13 mouse cellular contexts compared by ENCODE assay signal in genomic region chr7:29257368-29257767, GRCm38 (mm10). TPM values are rescaled to one million over a fixed set of nuclear protein-coding genes. Genes with fewer than 3 reads are reported as not detected.
A peak's percentile ranks its signal among the peaks of the same experiment; 100 is the strongest.
DNase-seq lines count a peak whose midpoint lies in the region; ATAC-seq and TF ChIP-seq lines count a peak whose summit lies in the region.
"Had no signal": no experiment of that assay in that cellular context is flagged by ENCODE, and none has a peak within 500 bp of the region (broad histone marks: within the 10 kb centered on the region; RNA-seq: fewer than 3 reads in every experiment).

No protein-coding gene starts in this region.

- H3K9me3 ChIP-seq in embryonic facial prominence, embryonic 15.5 days (replicated peaks): no peaks in the 10 kb centered on the region
- no peaks in the 10 kb centered on the region for H3K9me3 ChIP-seq in embryonic facial prominence, embryonic 10.5 days
- H3K9me3 ChIP-seq in limb, embryonic 15.5 days: no peaks in the 10 kb centered on the region
- H3K9me3 ChIP-seq in limb, embryonic 10.5 days (replicated peaks): no peaks in the 10 kb centered on the region
- no peaks in the 10 kb centered on the region for H3K9me3 ChIP-seq in forebrain, embryonic 14.5 days (replicated peaks; ENCODE audit: control insufficient read depth, low read length)
- H3K9me3 ChIP-seq: limb, embryonic 12.5 days had no signal

- WGBS in embryonic facial prominence, embryonic 15.5 days: 80% methylated on average over 1 of the region's 1 CpGs
- WGBS in embryonic facial prominence, embryonic 10.5 days: 83% methylated on average over 1 of the region's 1 CpGs
- 73% methylated on average over 1 of the region's 1 CpGs for WGBS in limb, embryonic 15.5 days
- 100% methylated on average over 1 of the region's 1 CpGs for WGBS in limb, embryonic 10.5 days
- WGBS in forebrain, embryonic 14.5 days: 90% methylated on average over 1 of the region's 1 CpGs

- peak overlapping the region; percentile 34 for H3K27ac ChIP-seq in embryonic facial prominence, embryonic 15.5 days (replicated peaks)
- H3K27ac ChIP-seq in embryonic facial prominence, embryonic 10.5 days (replicated peaks): no peak overlapping the region
- 0 out of 2 replicates have a peak overlapping the region, but pooled peaks have one; percentile 8 for H3K27ac ChIP-seq in limb, embryonic 15.5 days
- H3K27ac ChIP-seq in limb, embryonic 10.5 days: no peak overlapping the region
- H3K27ac ChIP-seq in forebrain, embryonic 14.5 days (ENCODE audit: low read depth, low read length): no peak overlapping the region
- no peak overlapping the region for H3K27ac ChIP-seq in layer of hippocampus, adult 2 months
- H3K27ac ChIP-seq: hindbrain, embryonic 14.5 days; limb, embryonic 12.5 days had no signal

- H3K4me3 ChIP-seq in embryonic facial prominence, embryonic 15.5 days (replicated peaks): no peak overlapping the region
- no peak overlapping the region for H3K4me3 ChIP-seq in embryonic facial prominence, embryonic 10.5 days
- H3K4me3 ChIP-seq in limb, embryonic 15.5 days: no peak overlapping the region
- no peak overlapping the region for H3K4me3 ChIP-seq in limb, embryonic 10.5 days
- H3K4me3 ChIP-seq in forebrain, embryonic 14.5 days (ENCODE audit: low read depth, low read length): no peak overlapping the region
- no peak overlapping the region for H3K4me3 ChIP-seq in layer of hippocampus, adult 2 months
- H3K4me3 ChIP-seq: limb, embryonic 12.5 days had no signal

- H3K9ac ChIP-seq in embryonic facial prominence, embryonic 15.5 days: no peak overlapping the region
- H3K9ac ChIP-seq in limb, embryonic 15.5 days: no peak overlapping the region
- no peak overlapping the region for H3K9ac ChIP-seq in forebrain, embryonic 14.5 days (ENCODE audit: low read length)
- H3K9ac ChIP-seq: hindbrain, embryonic 14.5 days; limb, embryonic 12.5 days had no signal

- no peaks in the 10 kb centered on the region for H3K27me3 ChIP-seq in embryonic facial prominence, embryonic 15.5 days
- H3K27me3 ChIP-seq in embryonic facial prominence, embryonic 10.5 days (replicated peaks; ENCODE audit: low read depth, poor library complexity, severe bottlenecking): no peaks in the 10 kb centered on the region
- H3K27me3 ChIP-seq in limb, embryonic 15.5 days: no peaks in the 10 kb centered on the region
- no peaks in the 10 kb centered on the region for H3K27me3 ChIP-seq in limb, embryonic 10.5 days (ENCODE audit: low read depth, poor library complexity, severe bottlenecking)
- H3K27me3 ChIP-seq in forebrain, embryonic 14.5 days (replicated peaks; ENCODE audit: control insufficient read depth, insufficient read depth, low read length): no peaks in the 10 kb centered on the region
- H3K27me3 ChIP-seq: limb, embryonic 12.5 days had no signal

- H3K36me3 ChIP-seq in embryonic facial prominence, embryonic 15.5 days: no peaks in the 10 kb centered on the region
- H3K36me3 ChIP-seq in embryonic facial prominence, embryonic 10.5 days (replicated peaks): peaks cover 14% of the 10 kb centered on the region
- no peaks in the 10 kb centered on the region; the same call in none of the 2 replicates for H3K36me3 ChIP-seq in limb, embryonic 15.5 days
- H3K36me3 ChIP-seq in limb, embryonic 10.5 days: 0 out of 2 replicates have a peak, but pooled peaks cover 5% of the 10 kb centered on the region
- 0 out of 2 replicates have a peak, but pooled peaks cover 2% of the 10 kb centered on the region for H3K36me3 ChIP-seq in forebrain, embryonic 14.5 days (ENCODE audit: control insufficient read depth, insufficient read depth, low read length)

- H3K4me2 ChIP-seq in embryonic facial prominence, embryonic 15.5 days (replicated peaks): no peak overlapping the region
- no peak overlapping the region for H3K4me2 ChIP-seq in limb, embryonic 15.5 days
- H3K4me2 ChIP-seq in forebrain, embryonic 14.5 days (ENCODE audit: low read length): no peak overlapping the region
- H3K4me2 ChIP-seq: hindbrain, embryonic 14.5 days; limb, embryonic 12.5 days had no signal

- no peak for ATAC-seq in embryonic facial prominence, embryonic 15.5 days (ENCODE audit: insufficient number of reproducible peaks, low FRiP score, low TSS enrichment, low read depth)
- ATAC-seq in limb, embryonic 15.5 days (ENCODE audit: insufficient number of reproducible peaks, low FRiP score, low TSS enrichment, low read depth): no peak
- no peak for ATAC-seq in forebrain, embryonic 14.5 days

- TF ChIP-seq CTCF in layer of hippocampus, adult 2 months (conservative IDR thresholded peaks at IDR 0.05): no peak

- DNase-seq in embryonic facial prominence, embryonic 10.5 days (ENCODE audit: low spot score): no peak
- no peak for DNase-seq in limb, embryonic 10.5 days (ENCODE audit: low spot score)
- DNase-seq in kidney, postnatal 10 days: peak; percentile 69
- peak; percentile 91 for DNase-seq in lung, postnatal 25 days (ENCODE audit: low spot score)
- DNase-seq in forebrain, embryonic 14.5 days (ENCODE audit: low spot score): no peak
- DNase-seq in layer of hippocampus, adult 2 months (ENCODE audit: low spot score in 2 of 2): no peak
- DNase-seq: B cell, adult 2 months; thymus, adult 2 months had no signal

- peaks cover 23% of the 10 kb centered on the region for H3K4me1 ChIP-seq in embryonic facial prominence, embryonic 15.5 days
- H3K4me1 ChIP-seq in embryonic facial prominence, embryonic 10.5 days: peaks cover 56% of the 10 kb centered on the region
- H3K4me1 ChIP-seq in limb, embryonic 15.5 days: peaks cover 12% of the 10 kb centered on the region
- peaks cover 50% of the 10 kb centered on the region for H3K4me1 ChIP-seq in limb, embryonic 10.5 days
- peaks cover 7% of the 10 kb centered on the region for H3K4me1 ChIP-seq in forebrain, embryonic 14.5 days (ENCODE audit: control insufficient read depth, insufficient read depth, low read length)

RNA-seq across cellular contexts. Expression of gene 2200002D01Rik, which starts 9.1 kb away (rescaled TPM):
- 11.5 and 12.2 TPM in 2 replicates for polyA plus RNA-seq in embryonic facial prominence, embryonic 15.5 days (2015; fragmentation: Nextera tagmentation; extraction: Ambion mirVana)
- 4.4 and 4.6 TPM in 2 replicates for polyA plus RNA-seq in embryonic facial prominence, embryonic 10.5 days (2016; fragmentation: Nextera tagmentation; extraction: Ambion mirVana)
- 13.0 and 14.2 TPM in 2 replicates for polyA plus RNA-seq in limb, embryonic 15.5 days (2015; fragmentation: Nextera tagmentation; extraction: Ambion mirVana)
- polyA plus RNA-seq in limb, embryonic 10.5 days (2016; fragmentation: Nextera tagmentation; extraction: Ambion mirVana): 2.6 and 3.4 TPM in 2 replicates
- polyA plus RNA-seq in forebrain, embryonic 14.5 days (2014; fragmentation: Nextera tagmentation; extraction: Ambion mirVana): 0.37 and 1.2 TPM in 2 replicates
- total RNA-seq in layer of hippocampus, adult 2 months (2021): under 1 TPM in 1 of 2 experiments, not detected in 1; 0.36 TPM
- total RNA-seq: granulocyte monocyte progenitor cell, adult 5-6 weeks had no signal

RNA-seq across cellular contexts. Expression of gene Yif1b, which starts 19.2 kb away (rescaled TPM):
- polyA plus RNA-seq in embryonic facial prominence, embryonic 15.5 days (2015; fragmentation: Nextera tagmentation; extraction: Ambion mirVana): 121 TPM in 2 replicates
- polyA plus RNA-seq in embryonic facial prominence, embryonic 10.5 days (2016; fragmentation: Nextera tagmentation; extraction: Ambion mirVana): 100 and 102 TPM in 2 replicates
- 137 and 141 TPM in 2 replicates for polyA plus RNA-seq in limb, embryonic 15.5 days (2015; fragmentation: Nextera tagmentation; extraction: Ambion mirVana)
- polyA plus RNA-seq in limb, embryonic 10.5 days (2016; fragmentation: Nextera tagmentation; extraction: Ambion mirVana): 99.8 and 103 TPM in 2 replicates
- polyA plus RNA-seq in forebrain, embryonic 14.5 days (2014; fragmentation: Nextera tagmentation; extraction: Ambion mirVana): 88.2 and 96.2 TPM in 2 replicates
- 10 to 100 TPM; 40.7 to 42.9 TPM for total RNA-seq in layer of hippocampus, adult 2 months (2021)

RNA-seq across cellular contexts. Expression of gene Spint2, which starts 24.3 kb away (rescaled TPM):
- polyA plus RNA-seq in embryonic facial prominence, embryonic 15.5 days (2015; fragmentation: Nextera tagmentation; extraction: Ambion mirVana): 212 and 261 TPM in 2 replicates
- polyA plus RNA-seq in embryonic facial prominence, embryonic 10.5 days (2016; fragmentation: Nextera tagmentation; extraction: Ambion mirVana): 75.5 and 79.3 TPM in 2 replicates
- polyA plus RNA-seq in limb, embryonic 15.5 days (2015; fragmentation: Nextera tagmentation; extraction: Ambion mirVana): 187 and 194 TPM in 2 replicates
- polyA plus RNA-seq in limb, embryonic 10.5 days (2016; fragmentation: Nextera tagmentation; extraction: Ambion mirVana): 58.8 and 71.8 TPM in 2 replicates
- 46.6 and 51.3 TPM in 2 replicates for polyA plus RNA-seq in forebrain, embryonic 14.5 days (2014; fragmentation: Nextera tagmentation; extraction: Ambion mirVana)
- total RNA-seq in layer of hippocampus, adult 2 months (2021): 10 to 100 TPM; 18.3 to 21.7 TPM

RNA-seq across cellular contexts. Expression of gene Kcnk6, which starts 25.1 kb away (rescaled TPM):
- 3.3 and 4.2 TPM in 2 replicates for polyA plus RNA-seq in embryonic facial prominence, embryonic 15.5 days (2015; fragmentation: Nextera tagmentation; extraction: Ambion mirVana)
- 0.74 and 1.1 TPM in 2 replicates for polyA plus RNA-seq in embryonic facial prominence, embryonic 10.5 days (2016; fragmentation: Nextera tagmentation; extraction: Ambion mirVana)
- 5.2 TPM in 2 replicates for polyA plus RNA-seq in limb, embryonic 15.5 days (2015; fragmentation: Nextera tagmentation; extraction: Ambion mirVana)
- 0.70 and 1.2 TPM in 2 replicates for polyA plus RNA-seq in limb, embryonic 10.5 days (2016; fragmentation: Nextera tagmentation; extraction: Ambion mirVana)
- polyA plus RNA-seq in forebrain, embryonic 14.5 days (2014; fragmentation: Nextera tagmentation; extraction: Ambion mirVana): 0.22 and 0.46 TPM in 2 replicates
- 1 to 10 TPM; 2.2 to 2.4 TPM for total RNA-seq in layer of hippocampus, adult 2 months (2021)

RNA-seq across cellular contexts. Expression of gene Ppp1r14a, which starts 31.7 kb away (rescaled TPM):
- polyA plus RNA-seq in embryonic facial prominence, embryonic 15.5 days (2015; fragmentation: Nextera tagmentation; extraction: Ambion mirVana): 17.3 and 18.1 TPM in 2 replicates
- 29.7 and 30.5 TPM in 2 replicates for polyA plus RNA-seq in embryonic facial prominence, embryonic 10.5 days (2016; fragmentation: Nextera tagmentation; extraction: Ambion mirVana)
- polyA plus RNA-seq in limb, embryonic 15.5 days (2015; fragmentation: Nextera tagmentation; extraction: Ambion mirVana): 15.5 and 16.9 TPM in 2 replicates
- 5.4 and 6.1 TPM in 2 replicates for polyA plus RNA-seq in limb, embryonic 10.5 days (2016; fragmentation: Nextera tagmentation; extraction: Ambion mirVana)
- polyA plus RNA-seq in forebrain, embryonic 14.5 days (2014; fragmentation: Nextera tagmentation; extraction: Ambion mirVana): 5.7 and 9.8 TPM in 2 replicates
- 10 to 100 TPM; 20.8 to 21.6 TPM for total RNA-seq in layer of hippocampus, adult 2 months (2021)
- total RNA-seq: granulocyte monocyte progenitor cell, adult 5-6 weeks had no signal

Comparison
In these comparisons a context has a peak if more than half of its experiments do, and no peak if none do; other contexts are left out.
1. H3K27ac ChIP-seq: peak in embryonic facial prominence, embryonic 15.5 days (single experiment) and limb, embryonic 15.5 days (single experiment); none in embryonic facial prominence, embryonic 10.5 days (single experiment), limb, embryonic 10.5 days (single experiment), forebrain, embryonic 14.5 days (single experiment) and layer of hippocampus, adult 2 months (single experiment).
2. DNase-seq: peak in kidney, postnatal 10 days (single experiment) and lung, postnatal 25 days (single experiment); none in embryonic facial prominence, embryonic 10.5 days (single experiment), limb, embryonic 10.5 days (single experiment), forebrain, embryonic 14.5 days (single experiment) and layer of hippocampus, adult 2 months (0 of 2).